Mouse (Mus musculus) yolk sac, embryonic 10.5 days (tissue): ENCODE results near the gene Olfr90.

Source experiments
- DNase-seq: peaks from one replicate; pipeline ENCODE4 v3.0.0-alpha.2; 2017; ENCODE audit warnings: low spot score

Gene Olfr90

DNA sequence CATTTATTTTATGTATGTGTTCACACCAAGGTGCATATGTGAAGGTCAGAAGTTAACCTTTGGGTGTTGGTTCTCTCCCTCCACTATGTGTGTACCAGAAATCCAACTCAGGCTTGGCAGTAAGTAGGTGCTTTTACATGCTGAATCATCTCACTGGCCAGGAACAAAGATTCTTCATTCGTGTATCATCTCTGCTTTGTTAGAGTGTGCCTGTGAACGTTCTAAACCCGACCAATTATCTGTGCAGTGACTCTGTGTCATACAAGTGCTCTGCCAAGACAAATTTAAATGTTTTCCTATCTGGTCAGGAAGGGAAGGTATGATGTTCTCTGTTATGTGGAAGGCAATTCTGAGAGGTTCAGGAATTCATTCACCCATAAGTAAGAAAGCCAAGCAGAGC lies 26.9 kb downstream of the Olfr90 start:
- no peak for DNase-seq

DNA sequence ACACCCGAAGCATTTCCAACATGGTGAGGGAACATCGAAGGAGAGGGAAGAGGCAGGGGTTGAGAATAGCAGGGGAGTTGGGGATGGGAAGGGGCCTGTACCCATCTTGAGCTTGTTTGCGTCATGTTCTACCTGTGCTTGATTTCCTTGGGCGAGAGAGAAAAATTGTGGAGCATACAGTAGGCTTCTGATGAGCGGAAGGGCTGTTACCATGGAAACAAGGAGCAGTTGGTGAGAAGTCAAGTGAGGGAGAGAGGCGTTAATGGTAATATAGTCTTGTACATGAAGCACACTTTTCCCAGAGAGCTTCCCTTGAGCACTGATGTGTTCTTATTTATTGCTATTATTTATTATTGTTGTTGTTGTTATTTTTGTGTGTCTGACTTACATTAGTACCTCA lies 31.3 kb downstream of the Olfr90 start:
- DNase-seq = no peak

DNA sequence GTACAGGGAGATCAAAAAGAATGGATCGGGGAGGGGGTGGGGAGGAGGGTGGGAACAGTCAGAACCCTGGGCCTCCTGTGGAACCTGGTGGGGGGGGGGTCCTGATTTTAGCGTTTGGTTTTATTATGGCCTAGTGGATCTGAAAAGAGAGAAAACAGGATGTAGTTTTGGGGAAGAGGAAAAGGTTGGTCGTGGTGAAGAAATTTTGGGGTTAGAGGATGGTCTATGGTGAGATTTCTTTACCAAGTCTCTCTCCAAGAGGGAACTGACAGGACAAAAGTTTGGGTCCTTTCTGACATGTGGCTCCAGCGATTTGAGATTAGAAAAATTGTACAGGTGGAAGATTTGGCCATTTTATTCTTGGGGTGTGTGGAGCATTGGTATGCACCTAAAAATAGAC lies 36.6 kb downstream of the Olfr90 start:
- DNase-seq = no peak

DNA sequence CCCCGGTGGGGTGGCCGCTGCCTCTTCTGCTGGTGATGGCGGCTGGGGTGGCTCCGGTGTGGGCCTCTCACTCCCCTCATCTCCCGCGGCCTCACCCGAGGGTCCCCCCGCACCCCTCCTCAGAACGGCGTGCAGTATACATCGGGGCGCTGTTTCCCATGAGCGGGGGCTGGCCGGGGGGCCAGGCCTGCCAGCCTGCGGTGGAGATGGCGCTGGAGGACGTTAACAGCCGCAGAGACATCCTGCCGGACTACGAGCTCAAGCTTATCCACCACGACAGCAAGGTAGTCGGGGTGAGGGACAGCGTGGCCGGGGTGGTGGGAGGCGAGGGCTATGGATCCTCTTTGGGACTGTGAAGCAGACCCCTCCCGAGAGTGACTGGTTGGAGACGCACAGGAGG lies 37.4 kb downstream of the Olfr90 start:
- DNase-seq = no peak

DNA sequence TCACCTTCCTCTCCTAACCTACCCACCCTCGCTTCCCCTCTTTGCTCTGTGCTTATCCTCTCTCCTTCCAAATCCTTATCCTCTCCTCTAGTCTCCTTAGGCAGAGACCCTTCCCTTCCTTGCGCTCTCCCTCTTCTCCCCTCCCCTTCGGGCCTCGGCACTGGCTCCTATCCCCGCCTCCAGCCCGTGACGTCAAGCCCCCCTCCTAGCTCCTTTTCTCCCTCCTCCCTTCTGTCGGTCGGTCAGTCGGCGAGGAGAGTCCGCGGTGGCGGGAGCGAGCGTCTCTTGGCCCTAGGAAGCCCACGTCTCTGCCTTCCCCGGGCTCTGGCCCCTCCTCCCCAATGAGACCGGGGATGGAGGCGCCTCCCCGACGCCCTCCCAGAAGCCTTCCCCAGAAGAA lies 37.9 kb downstream of the Olfr90 start:
- DNase-seq = peak; percentile 88

DNA sequence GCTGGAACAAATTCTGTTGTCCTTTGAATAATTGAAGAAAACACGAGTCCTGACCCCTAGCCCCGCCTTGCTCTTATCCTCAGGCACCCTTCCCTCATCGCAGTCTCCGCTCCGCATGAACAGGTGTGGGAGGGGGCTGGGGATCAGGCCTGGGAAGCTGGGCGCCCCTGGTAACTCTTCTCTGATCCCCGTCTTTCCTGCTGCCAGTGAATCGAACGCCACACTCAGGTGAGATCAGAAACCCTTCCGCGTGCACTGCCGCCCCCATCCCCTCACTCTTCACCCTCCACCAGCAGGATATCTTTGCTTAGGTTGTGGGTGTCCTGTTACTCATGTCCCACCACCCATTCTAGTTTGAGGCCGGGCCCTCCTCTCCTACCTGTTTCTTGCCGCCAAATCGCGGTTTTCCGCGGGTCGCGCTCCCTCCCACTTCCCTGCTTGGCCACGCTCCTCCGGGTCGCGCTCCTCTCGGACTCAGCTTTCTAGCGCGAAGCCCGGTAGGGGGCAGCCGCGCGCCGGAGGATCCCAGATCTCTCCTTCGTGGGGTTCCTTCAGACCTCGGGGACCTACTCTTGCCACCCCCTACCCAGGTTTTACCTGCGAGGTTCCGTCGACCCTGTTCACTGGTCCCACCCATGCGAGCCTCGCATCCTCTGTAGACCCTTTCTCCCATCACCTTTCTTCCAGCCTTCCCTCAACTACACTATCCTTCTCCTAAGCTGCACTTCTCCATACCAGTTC lies 38.6 kb downstream of the Olfr90 start:
- peak; percentile 65 for DNase-seq

DNA sequence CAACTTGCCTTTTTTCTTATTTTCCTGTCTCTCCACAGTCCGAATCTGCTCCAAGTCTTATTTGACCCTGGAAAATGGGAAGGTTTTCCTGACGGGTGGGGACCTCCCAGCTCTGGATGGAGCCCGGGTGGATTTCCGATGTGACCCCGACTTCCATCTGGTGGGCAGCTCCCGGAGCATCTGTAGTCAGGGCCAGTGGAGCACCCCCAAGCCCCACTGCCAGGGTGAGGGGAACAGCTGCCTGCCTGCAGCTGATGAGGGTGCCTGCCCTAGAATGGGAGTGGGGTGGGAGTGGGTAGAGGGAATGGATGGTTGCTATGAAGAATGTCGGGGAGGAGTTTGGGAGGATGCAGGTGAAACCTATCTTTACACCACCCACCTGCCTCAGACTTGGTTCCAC lies 39.9 kb downstream of the Olfr90 start:
- no peak for DNase-seq

DNA sequence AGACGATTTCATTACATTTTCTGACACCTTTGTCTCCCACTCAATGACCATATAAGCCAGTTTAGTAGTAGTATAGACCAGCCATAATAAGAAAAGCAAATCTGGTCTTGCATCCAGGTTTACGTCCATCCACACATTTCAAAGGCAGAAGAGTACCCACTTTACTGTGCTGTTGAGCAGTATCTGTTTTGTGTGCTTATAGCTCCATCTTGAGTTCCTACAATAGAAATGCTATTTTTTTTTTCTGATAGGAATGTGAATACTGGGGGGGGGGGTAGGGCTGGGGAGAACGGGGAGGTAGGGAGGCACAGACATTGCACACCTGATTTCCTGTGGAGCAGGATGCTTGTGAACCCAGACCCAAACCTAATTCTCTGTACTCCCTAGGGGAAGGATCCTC lies 40.3 kb downstream of the Olfr90 start:
- DNase-seq = no peak

DNA sequence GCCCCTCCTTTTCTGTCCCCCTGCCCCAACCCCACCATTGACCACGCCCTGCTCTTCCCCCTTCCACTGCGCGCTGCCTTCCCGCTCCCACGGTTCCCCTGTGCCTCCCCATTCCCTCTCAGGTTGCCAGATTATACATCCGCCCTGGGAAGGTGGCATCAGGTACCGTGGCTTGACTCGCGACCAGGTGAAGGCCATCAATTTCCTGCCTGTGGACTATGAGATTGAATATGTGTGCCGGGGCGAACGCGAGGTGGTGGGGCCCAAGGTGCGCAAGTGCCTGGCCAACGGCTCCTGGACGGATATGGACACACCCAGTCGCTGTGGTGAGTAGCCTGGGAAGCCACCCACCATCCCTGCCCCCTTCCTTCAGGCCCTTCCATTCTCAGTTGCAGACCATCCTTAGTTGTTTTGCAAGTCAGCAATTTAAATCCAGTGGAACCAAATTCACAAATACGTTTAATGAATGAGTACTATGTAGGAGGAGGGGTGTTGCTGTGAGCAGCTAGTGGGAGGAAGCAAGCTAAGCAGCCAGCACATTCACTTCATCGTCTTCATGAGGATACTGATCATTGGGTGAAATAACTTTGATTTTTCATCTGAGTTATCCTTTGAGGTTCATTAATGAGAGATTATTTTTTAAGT lies 40.8 kb downstream of the Olfr90 start:
- no peak for DNase-seq

DNA sequence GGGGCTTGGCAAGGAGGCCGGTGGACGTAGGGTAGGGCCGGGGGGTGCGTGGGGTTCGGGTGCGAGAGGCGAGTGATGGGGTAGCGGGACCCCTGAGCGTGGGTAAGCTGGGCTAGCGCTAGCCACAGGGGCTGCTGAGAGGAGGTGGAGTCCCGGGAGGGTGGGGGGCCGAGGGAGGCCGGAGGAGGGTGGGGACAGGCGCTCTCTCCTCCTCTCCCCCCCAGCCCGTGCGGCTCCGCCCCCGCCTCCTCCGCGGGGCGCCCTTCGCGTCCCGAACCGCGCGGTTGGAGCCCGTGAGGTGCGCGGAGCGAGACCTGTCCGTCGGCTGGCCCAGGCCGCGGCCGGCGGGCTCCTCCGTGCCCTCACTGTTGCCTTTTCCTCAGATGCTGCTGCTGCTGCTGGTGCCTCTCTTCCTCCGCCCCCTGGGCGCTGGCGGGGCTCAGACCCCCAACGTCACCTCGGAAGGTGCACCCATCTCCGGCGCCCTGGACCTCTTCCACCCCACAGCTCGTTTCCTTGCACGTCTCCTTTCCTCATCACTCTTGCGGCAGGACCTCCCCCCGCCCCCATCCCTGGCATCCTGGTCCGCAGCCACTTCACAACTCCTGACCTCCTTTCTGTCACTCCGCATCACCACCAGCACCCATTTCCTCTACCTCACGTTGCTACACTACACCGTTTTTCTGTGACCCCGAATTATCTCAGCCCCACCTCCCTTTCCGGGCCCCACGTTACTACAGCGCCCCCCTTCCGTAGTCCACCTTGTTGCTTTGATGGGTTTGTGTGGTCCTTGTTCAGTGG lies 41.8 kb downstream of the Olfr90 start:
- peak; percentile 86 for DNase-seq

DNA sequence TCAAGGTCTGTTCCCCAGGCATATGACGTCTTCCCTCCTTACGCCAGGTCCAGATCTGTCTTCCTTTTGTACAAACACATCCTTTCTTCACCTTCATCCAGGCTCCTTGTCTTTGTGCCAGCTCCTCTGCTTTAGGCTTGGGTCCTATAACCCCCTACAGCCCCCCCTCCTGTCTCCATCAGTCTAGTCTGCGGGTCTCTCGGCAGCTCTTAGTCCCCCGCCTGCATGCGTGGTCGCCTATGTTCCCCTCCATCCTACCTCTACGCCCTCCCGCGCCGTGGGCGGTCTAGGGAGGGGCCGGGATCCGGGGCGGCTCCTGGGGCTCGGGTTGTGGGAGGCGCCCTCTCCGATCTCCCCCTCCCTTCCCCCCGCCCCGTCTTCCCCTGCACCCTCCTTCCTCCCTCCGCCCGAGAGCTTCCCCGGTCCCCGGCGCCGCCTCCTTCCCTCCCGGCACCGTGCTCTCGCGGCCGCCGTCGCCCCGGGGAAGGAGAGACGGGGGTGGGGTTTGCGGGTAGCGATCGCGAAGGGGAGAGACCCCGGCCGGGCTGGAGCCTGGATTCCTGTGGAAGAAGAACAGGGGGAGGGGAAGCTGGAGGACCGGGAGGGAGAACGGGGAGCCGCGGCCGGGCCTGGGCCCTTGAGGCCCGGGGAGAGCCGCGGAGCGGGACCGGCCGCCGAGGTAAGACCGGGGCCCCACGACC lies 42.5 kb downstream of the Olfr90 start, which contains the start of gene Gabbr1:
TSS of gene Gabbr1 (plus strand) at position 356 of the 701 bp plus-strand sequence.
- DNase-seq = peak; percentile 93

DNA sequence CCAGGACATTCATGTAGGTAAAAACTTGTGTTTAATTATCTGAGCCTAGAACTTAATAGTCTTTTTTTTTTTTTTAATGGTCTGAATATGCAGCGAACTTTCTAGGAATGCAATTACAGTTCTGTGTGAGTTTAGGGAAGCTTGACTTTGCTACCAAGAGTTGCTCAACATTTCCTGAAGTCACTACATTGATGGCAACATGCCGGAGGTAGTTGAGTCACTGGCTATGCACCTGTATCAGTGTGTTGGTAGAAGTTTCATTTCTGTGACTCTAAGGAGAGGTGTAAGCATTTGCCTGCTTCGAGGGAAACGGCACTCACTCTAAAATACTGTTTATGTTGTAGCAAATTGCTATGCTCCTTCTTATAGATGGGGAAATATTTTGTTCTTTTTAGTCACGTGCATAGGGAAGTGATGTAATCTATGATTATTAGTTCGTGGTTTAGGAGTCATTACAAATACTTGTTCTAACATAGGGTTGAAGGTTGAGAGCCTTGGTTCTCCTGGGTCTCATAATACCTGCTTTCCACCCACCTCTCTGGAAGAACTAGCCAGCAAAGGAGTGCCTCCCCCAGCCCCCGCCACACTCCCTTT lies 43.6 kb downstream of the Olfr90 start:
- DNase-seq = no peak

DNA sequence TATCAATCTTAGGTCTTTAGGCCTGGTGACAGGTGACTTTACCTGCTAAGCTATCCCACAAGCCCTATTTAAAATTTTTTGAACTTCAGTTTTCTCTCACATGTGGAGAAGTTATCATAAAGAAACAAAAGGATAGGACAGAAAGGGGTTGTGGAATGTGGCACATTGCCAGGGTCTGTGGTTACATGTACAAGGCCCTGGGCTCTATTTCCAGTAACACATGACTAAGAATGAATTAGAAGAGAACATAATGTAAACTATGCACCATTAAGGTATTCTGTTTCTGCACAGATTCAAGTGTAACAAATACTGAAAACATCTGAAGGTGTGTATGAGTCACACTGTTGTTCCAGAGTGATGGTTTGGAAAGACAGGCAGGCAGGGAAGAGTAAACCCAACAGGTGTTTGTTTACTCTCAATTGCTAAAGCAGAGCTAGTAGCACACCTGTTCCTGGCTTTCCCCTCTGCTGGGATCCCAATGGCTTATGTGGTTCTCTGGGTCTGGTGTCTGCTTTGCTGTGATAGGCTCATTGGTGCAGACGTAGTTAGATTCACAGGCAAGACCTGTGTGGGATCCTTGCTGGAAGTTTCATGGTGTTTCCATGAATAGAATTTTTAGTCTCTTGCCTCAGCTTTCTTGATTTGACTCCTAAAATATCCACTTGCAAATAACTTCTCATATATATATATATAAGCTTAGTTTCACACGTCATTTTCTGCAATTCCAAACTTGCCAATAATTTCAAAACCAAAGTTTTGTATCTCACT lies 49.0 kb downstream of the Olfr90 start:
- DNase-seq = no peak
